Mouse (Mus musculus) brain, embryonic 14.5 days (tissue): ENCODE measurements around the gene Fbp1. TPM values are rescaled to one million over a fixed set of nuclear protein-coding genes. Genes with fewer than 3 reads are reported as not detected.
"Not testable (repeated sequence)": the region's sequence is repeated elsewhere in the genome, so short reads cannot be mapped to it uniquely, and the experiment has no call there.

Experiments used
- DNase-seq: peaks from one replicate; pipeline ENCODE4 v3.0.0-alpha.2; 2011; ENCODE audit warnings: low read depth
- CTCF ChIP-seq: fragments of 200-500 bp; IDR thresholded peaks from 2 replicates; pipeline ENCODE4 v1.5.1; 2012; ENCODE audit warnings: inconsistent platforms, mild to moderate bottlenecking, moderate library complexity, borderline replicate concordance; ENCODE audit not compliant: insufficient read depth, insufficient read length; ENCODE audit errors: extremely low read depth
- POLR2A ChIP-seq: fragments of 200-500 bp; IDR thresholded peaks from 2 replicates; pipeline ENCODE4 v1.6.1; 2012; ENCODE audit warnings: mild to moderate bottlenecking, inconsistent platforms, borderline replicate concordance; ENCODE audit not compliant: poor library complexity, insufficient read depth, insufficient read length, severe bottlenecking; ENCODE audit errors: extremely low read depth
- polyA plus RNA-seq: library from polyadenylated mRNA; depleted of rRNA; stranded (reverse); fragments of >200 nt; gene quantifications from 2 replicates; pipeline ENCODE4 v1.2.3, GENCODE M21; 2012

Gene Fbp1
- polyA plus RNA-seq, 1 experiment, result 0.08 TPM

GRCm38 (mm10) chr13:62863771-62864170 is 24.3 kb downstream of the Fbp1 start:
- no peak for TF ChIP-seq POLR2A
- no peak for TF ChIP-seq CTCF
- DNase-seq, result no peak

- no peak for DNase-seq
- no peak for TF ChIP-seq CTCF
- TF ChIP-seq POLR2A, result no peak
Measured at GRCm38 (mm10) chr13:62862875-62863274, 25.2 kb downstream of the Fbp1 start.

DNA sequence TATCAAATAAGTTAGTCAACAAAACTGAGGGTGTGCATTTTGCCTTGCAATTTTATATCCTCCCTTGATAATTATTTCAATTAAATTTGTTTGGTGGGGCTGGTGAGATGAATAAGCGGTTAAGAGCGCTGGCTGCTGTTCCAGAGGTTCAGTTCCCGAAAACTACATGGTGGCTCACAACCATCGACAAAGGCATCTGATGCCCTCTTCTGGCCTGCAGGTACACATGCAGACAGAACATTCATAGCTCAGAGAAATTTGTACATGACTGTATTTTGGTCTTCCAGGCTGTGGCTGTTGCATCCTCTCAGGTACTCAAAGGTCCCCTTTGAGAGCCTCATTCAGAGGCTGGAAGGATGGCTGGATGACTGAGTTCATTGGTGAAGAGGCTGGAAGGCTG is 28.0 kb downstream of the Fbp1 start:
- no peak for DNase-seq
- TF ChIP-seq POLR2A (no peak), CTCF (no peak)

DNA sequence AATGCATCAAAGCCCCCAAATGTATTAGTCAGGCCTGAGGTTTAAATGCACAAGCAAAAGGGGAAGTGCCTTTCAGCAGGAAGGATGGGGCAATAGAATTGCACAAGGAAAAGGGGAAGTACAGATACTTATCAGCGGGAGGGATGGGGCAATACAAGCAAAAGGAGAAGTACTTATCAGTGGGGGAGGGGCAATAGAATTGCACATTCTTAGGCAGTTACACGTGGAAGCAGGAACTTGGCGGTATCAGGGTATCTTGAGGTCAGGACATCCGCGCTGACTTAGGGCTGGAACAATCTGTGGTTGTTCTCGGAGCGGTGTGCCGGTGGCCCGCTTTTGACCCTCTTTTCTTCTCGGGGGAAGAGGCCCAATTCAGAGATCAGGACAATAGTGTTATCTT is 28.8 kb downstream of the Fbp1 start:
- not testable (repeated sequence) for DNase-seq

GRCm38 (mm10) chr13:62857941-62858915 is 29.9 kb downstream of the Fbp1 start, which contains the start of gene Fbp2:
TSS of gene Fbp2 (minus strand) at chr13:62858422.
- TF ChIP-seq POLR2A, result no peak
- TF ChIP-seq CTCF, result no peak
- no peak for DNase-seq

- DNase-seq, result no peak
- TF ChIP-seq CTCF (no peak), POLR2A (no peak)
Measured at GRCm38 (mm10) chr13:62856850-62857249, 31.2 kb downstream of the Fbp1 start.

DNA sequence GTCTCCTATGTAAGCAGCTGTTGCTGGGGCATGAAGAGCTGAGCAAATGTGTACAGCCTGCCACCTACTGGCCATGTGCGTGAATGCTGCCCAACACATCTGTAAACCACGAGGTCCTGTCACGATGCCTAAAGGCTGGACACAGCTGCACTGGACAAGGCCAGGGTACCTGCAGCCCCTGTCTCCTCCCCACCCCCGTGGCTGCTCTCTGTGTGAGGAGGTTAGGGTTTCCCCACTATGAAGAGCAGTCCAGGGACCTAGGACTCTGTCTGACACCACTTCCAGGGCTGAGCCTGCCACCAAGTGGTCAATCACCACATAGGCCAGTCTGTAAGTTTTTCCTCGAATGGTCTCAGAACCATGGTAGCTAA is 31.8 kb downstream of the Fbp1 start:
- DNase-seq, result peak; percentile 94
- TF ChIP-seq CTCF, result peak; percentile 85
- TF ChIP-seq POLR2A, result no peak

- TF ChIP-seq CTCF (no peak), POLR2A (no peak)
- DNase-seq, result no peak
Measured at GRCm38 (mm10) chr13:62855396-62856304, 32.4 kb downstream of the Fbp1 start.

GRCm38 (mm10) chr13:62854666-62855065 is 33.4 kb downstream of the Fbp1 start:
- TF ChIP-seq CTCF (peak; percentile 91), POLR2A (no peak)
- peak; percentile 42 for DNase-seq

GRCm38 (mm10) chr13:62833341-62833740 is 54.7 kb downstream of the Fbp1 start:
- TF ChIP-seq CTCF (no peak), POLR2A (no peak)
- DNase-seq, result no peak

DNA sequence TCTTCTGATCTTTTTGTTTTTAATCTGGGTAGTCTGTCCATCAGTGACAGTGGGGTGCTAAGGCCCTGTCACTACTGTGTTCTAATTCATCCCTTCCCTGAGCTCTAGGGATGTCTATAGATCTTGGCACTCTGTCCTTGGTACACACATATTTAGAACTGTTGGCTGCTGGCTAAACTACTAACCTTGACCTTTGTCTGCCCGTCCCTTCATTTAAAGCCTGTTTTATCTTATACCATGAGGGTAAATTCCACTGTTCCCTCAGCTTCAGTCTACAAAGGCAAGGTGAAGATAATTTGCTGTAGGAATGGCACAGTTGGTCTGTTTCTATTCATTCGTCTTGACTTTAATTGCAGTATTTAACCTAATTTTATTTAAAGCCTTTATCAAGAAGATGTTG is 55.8 kb downstream of the Fbp1 start:
- DNase-seq, result no peak
- TF ChIP-seq CTCF (no peak), POLR2A (no peak)

GRCm38 (mm10) chr13:62815705-62816104 is 72.4 kb downstream of the Fbp1 start:
- not testable (repeated sequence) for DNase-seq
